Mouse (Mus musculus): ENCODE data around the gene Fbxw8. TPM values are rescaled to one million over a fixed set of nuclear protein-coding genes. Genes with fewer than 3 reads are reported as not detected.
A peak's percentile ranks its signal among the peaks of the same experiment; 100 is the strongest.

Fbxw8 gene
- polyA plus RNA-seq, 2 experiments, result 27.9 to 55.2 TPM

DNA sequence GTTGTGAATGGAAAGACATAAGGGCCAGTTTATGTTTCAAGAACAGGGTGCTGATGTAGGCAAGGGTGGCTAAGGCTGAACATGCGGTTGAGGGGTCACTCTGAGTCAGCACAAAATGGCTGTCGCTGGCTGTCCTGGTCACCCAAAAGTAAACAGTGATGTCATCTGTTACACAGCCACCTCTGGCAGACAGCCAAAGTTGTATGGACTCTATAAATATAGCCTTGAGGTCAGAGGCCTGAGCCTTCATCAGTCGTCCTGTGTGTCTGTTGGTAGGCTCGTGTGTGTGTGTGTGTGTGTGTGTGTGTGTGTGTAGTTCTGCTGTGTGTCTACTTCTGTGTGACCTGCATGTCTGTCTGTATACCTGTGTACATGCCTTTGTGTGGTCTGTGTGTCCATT is 1.7 kb upstream of the Fbxw8 start:
- no peak for TF ChIP-seq POLR2A (IDR thresholded peaks at IDR 0.05; ENCODE audit: borderline replicate concordance, extremely low read depth, insufficient read depth, insufficient read length)

DNA sequence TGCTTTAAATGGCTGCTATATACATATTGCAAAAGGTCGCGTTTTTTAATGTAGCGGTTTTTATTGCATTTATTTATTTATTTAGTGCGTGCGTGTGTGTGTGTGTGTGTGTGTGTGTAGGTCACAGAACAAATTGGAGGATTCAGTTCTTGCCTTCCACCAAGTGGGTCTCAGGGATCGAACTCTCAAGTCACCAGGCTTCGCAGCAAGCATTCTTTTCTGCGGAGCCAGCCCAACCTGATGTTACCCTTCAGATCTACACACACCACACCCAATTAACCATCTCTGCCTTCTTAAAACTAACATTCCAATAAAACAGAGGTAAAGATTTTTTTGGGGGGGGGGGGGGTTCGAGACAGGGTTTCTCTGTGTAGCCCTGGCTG is 292 bp upstream of the Fbxw8 start:
- H3K36me3 ChIP-seq (ENCODE audit: control insufficient read depth, insufficient read depth, low read length), result peaks cover 9% of the 10 kb centered on the region
- DNase-seq (ENCODE audit: low spot score) (no peak), ATAC-seq (ENCODE audit: low FRiP score, low read depth) (peak; percentile 2; the same call in 1 of the 2 replicates)
- H3K27me3 ChIP-seq (ENCODE audit: control insufficient read depth, insufficient read depth, low read length), result no peaks in the 10 kb centered on the region
- no peak overlapping the region for H3K27ac ChIP-seq (replicated peaks; ENCODE audit: low read depth, low read length)
- peak overlapping the region; percentile 91 for H3K4me3 ChIP-seq (replicated peaks; ENCODE audit: low read length)
- no peaks in the 10 kb centered on the region for H3K9me3 ChIP-seq (ENCODE audit: control insufficient read depth, low read length)
- H3K4me2 ChIP-seq (replicated peaks; ENCODE audit: low read depth, low read length, severe bottlenecking), result peak overlapping the region; percentile 64
- H3K4me1 ChIP-seq (ENCODE audit: control insufficient read depth, insufficient read depth, low read length), result peaks cover 8% of the 10 kb centered on the region
- 17% methylated on average over 9 of the region's 9 CpGs for WGBS
- no peak for TF ChIP-seq POLR2A (IDR thresholded peaks at IDR 0.05; ENCODE audit: borderline replicate concordance, extremely low read depth, insufficient read depth, insufficient read length)
- peak overlapping the region; percentile 90; the same call in 1 of the 2 replicates for H3K9ac ChIP-seq (ENCODE audit: low read depth, low read length, severe bottlenecking)

More for the DNA sequence above, 1.7 kb upstream of the Fbxw8 start:
- Histone ChIP-seq H3K4me1 (ENCODE audit: control insufficient read depth, insufficient read depth, low read length) (peaks cover 8% of the 10 kb centered on the region), H3K4me3 (replicated peaks; ENCODE audit: low read length) (no peak overlapping the region), H3K27me3 (ENCODE audit: control insufficient read depth, insufficient read depth, low read length) (no peaks in the 10 kb centered on the region), H3K36me3 (ENCODE audit: control insufficient read depth, insufficient read depth, low read length) (peaks cover 7% of the 10 kb centered on the region), H3K4me2 (replicated peaks; ENCODE audit: low read depth, low read length, severe bottlenecking) (no peak overlapping the region), H3K27ac (replicated peaks; ENCODE audit: low read depth, low read length) (no peak overlapping the region), H3K9ac (ENCODE audit: low read depth, low read length, severe bottlenecking) (no peak overlapping the region), H3K9me3 (ENCODE audit: control insufficient read depth, low read length) (no peaks in the 10 kb centered on the region)
- WGBS, result 50% methylated on average over 4 of the region's 4 CpGs
- ATAC-seq (ENCODE audit: low FRiP score, low read depth), result no peak
- no peak for DNase-seq (ENCODE audit: low spot score)

DNA sequence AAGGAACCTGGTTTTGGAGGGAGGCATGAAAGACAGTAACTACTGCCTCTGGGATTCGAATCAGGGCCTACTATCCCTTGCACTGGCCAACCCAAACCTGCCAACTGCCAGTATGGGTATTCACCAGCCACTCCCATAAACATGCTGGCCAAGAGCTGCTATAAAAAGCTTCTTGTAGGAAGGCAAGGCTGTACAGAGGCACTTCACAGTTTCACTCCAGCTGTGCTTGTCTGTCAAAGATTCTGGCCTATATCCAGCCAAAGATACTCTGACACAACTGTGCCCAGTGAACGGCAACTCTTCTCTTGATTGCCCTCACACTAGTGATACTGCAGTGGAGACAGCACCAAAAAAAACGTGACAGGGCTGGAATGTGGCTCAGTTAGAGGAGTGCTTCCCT is 5.6 kb downstream of the Fbxw8 start:
- DNase-seq (ENCODE audit: low spot score) (peak; percentile 49), ATAC-seq (ENCODE audit: low FRiP score, low read depth) (peak; percentile 65)
- H3K27me3 ChIP-seq (ENCODE audit: control insufficient read depth, insufficient read depth, low read length), result no peaks in the 10 kb centered on the region
- no peak overlapping the region for H3K27ac ChIP-seq (replicated peaks; ENCODE audit: low read depth, low read length)
- no peak overlapping the region for H3K9ac ChIP-seq (ENCODE audit: low read depth, low read length, severe bottlenecking)
- no peak for TF ChIP-seq POLR2A (IDR thresholded peaks at IDR 0.05; ENCODE audit: borderline replicate concordance, extremely low read depth, insufficient read depth, insufficient read length)
- no peaks in the 10 kb centered on the region for H3K9me3 ChIP-seq (ENCODE audit: control insufficient read depth, low read length)
- no peak overlapping the region for H3K4me2 ChIP-seq (replicated peaks; ENCODE audit: low read depth, low read length, severe bottlenecking)
- 71% methylated on average over 3 of the region's 3 CpGs for WGBS
- no peak overlapping the region for H3K4me3 ChIP-seq (replicated peaks; ENCODE audit: low read length)
- H3K4me1 ChIP-seq (ENCODE audit: control insufficient read depth, insufficient read depth, low read length), result peaks cover 13% of the 10 kb centered on the region
- peaks cover 13% of the 10 kb centered on the region for H3K36me3 ChIP-seq (ENCODE audit: control insufficient read depth, insufficient read depth, low read length)

DNA sequence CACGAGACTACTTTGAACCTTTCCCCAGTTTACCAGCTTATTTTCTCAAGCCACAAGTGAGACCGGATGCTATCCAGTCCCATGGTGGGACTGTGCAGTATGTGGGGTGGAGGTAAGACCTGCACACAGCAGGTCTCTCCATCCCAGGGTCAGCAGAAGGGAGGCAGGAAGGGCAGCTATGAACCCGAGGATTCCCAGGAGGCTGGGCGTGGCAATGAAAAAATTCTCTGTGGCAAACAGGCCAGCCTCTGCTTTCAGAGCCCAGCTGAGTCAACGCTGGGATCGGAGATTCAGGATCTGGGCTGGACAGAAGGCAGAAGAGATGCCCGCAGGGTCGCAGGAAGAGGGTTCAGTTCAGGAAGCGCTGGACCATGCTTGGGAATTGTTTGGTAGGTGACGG is 8.0 kb downstream of the Fbxw8 start:
- DNase-seq (ENCODE audit: low spot score) (no peak), ATAC-seq (ENCODE audit: low FRiP score, low read depth) (no peak)
- no peak overlapping the region for H3K9ac ChIP-seq (ENCODE audit: low read depth, low read length, severe bottlenecking)
- H3K4me3 ChIP-seq (replicated peaks; ENCODE audit: low read length), result no peak overlapping the region
- peaks cover 5% of the 10 kb centered on the region; the same call in 1 of the 2 replicates for H3K4me1 ChIP-seq (ENCODE audit: control insufficient read depth, insufficient read depth, low read length)
- H3K9me3 ChIP-seq (ENCODE audit: control insufficient read depth, low read length), result no peaks in the 10 kb centered on the region
- peaks cover 10% of the 10 kb centered on the region for H3K36me3 ChIP-seq (ENCODE audit: control insufficient read depth, insufficient read depth, low read length)
- H3K27me3 ChIP-seq (ENCODE audit: control insufficient read depth, insufficient read depth, low read length), result no peaks in the 10 kb centered on the region
- H3K27ac ChIP-seq (replicated peaks; ENCODE audit: low read depth, low read length), result no peak overlapping the region
- no peak for TF ChIP-seq POLR2A (IDR thresholded peaks at IDR 0.05; ENCODE audit: borderline replicate concordance, extremely low read depth, insufficient read depth, insufficient read length)
- WGBS, result 82% methylated on average over 10 of the region's 10 CpGs
- no peak overlapping the region for H3K4me2 ChIP-seq (replicated peaks; ENCODE audit: low read depth, low read length, severe bottlenecking)

DNA sequence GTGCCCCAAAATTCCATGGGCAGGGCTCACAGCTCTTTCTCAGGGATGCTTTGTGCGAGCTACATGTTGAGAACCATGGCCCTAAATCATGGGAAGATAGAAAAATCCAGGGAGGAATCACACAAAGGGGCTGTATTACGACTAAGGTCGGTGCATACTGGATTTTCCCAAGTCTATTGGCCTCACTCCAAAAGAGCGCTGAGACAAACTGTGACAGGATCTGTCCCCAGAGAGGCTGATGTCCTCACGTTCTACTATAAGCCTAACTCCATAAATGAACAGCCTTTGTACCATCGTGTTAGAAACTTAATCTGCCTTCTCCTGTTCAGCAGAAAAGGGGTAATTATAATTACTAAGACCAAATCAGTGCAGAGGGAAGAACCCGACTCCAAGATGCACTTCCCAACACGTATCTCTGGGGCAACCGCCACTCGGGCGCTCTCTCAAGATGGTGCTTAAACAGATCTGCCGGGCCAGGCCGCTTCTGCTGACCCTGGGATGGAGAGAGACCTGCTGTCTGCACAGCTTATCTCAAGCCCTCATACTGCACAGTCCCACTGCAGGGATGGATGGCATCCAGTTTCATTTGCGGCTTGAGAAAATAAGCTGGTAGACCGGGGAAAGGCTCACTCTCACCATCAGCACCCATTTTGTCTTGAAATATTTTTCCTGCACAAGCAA is 9.1 kb downstream of the Fbxw8 start:
- Histone ChIP-seq H3K4me3 (replicated peaks; ENCODE audit: low read length) (no peak overlapping the region), H3K9ac (ENCODE audit: low read depth, low read length, severe bottlenecking) (no peak overlapping the region), H3K4me1 (ENCODE audit: control insufficient read depth, insufficient read depth, low read length) (peaks cover 5% of the 10 kb centered on the region; the same call in 1 of the 2 replicates), H3K27me3 (ENCODE audit: control insufficient read depth, insufficient read depth, low read length) (no peaks in the 10 kb centered on the region), H3K9me3 (ENCODE audit: control insufficient read depth, low read length) (no peaks in the 10 kb centered on the region), H3K4me2 (replicated peaks; ENCODE audit: low read depth, low read length, severe bottlenecking) (no peak overlapping the region), H3K36me3 (ENCODE audit: control insufficient read depth, insufficient read depth, low read length) (peaks cover 16% of the 10 kb centered on the region), H3K27ac (replicated peaks; ENCODE audit: low read depth, low read length) (no peak overlapping the region)
- TF ChIP-seq POLR2A (IDR thresholded peaks at IDR 0.05; ENCODE audit: borderline replicate concordance, extremely low read depth, insufficient read depth, insufficient read length), result no peak
- WGBS, result 79% methylated on average over 15 of the region's 15 CpGs
- no peak for DNase-seq (ENCODE audit: low spot score)
- ATAC-seq (ENCODE audit: low FRiP score, low read depth), result no peak
